Mouse (Mus musculus): ENCODE results near the gene Rnf4.

DNA sequence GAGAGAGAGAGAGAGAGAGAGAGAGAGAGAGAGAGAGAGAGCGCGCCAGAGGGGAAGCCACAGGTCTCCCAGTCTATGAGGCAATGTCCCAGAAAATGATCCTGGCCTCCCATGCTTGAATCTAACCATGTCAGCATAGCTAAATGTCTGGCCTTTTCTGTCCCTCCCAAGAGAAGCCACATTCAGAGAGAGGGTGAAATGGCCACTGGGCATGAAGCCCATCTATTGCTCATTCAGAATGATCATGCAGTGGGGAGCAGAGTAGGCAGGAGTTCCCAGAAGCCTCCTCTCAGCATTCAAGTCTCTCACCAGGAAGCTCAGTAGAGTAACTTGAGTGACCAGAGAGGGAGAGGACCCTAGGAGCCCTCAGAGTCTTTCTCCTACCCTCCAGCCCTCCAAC is 40.9 kb upstream of the Rnf4 start:
- TF ChIP-seq CTCF (conservative IDR thresholded peaks at IDR 0.05; ENCODE audit: insufficient read depth, insufficient read length, low read depth, low read length) (no peak), POLR2A (IDR thresholded peaks at IDR 0.05; ENCODE audit: low read depth, low read length) (no peak)
